In the genomic region with DNA sequence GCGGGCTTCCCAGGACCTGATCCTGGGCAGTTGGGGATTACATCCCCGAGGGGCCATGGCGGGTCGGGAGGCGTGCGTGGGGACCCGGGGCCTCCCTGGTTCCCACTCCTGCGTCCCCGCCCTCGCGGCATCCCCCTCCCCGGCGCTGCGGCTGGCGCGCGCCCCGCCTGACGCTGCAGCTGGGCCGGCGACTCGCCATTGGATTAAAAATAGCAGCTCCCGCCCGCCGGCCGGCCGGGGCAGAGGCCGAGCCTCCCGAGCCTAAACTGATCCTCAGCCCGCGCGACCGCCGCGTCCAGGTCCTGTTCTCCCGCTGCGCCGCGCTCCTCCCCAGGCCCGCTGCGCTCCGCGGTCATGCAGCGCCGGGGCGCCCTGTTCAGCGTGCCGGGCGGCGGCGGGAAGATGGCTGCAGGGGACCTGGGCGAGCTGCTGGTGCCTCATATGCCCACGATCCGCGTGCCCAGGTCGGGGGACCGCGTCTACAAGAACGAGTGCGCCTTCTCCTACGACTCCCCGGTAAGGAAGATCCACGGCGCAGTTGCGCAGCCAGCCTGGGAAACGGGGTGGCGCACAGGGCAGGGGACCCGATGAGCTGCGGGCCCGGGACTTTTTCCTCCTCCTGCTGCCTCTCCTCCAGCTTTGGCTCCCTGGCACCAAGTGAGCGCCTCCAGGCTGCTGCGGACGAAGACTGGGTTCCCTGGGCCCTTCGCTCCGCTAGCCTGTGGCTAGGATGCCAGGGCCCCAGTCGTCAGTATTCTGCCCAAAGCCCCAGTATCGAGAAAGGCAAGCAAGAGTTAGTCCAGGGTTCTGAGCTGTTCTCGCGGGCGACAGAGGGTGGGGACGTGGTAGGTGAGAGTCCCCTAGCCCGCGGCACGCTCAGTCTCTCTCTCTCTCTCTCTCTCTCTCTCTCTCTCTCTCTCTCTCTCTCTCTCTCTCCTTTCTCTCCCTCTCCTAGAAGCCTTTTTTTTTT, we compare ENCODE assay signal across 9 mouse cellular contexts. TPM values are rescaled to one million over a fixed set of nuclear protein-coding genes. Genes with fewer than 3 reads are reported as not detected.
DNase-seq lines count a peak whose midpoint lies in the region; ATAC-seq and TF ChIP-seq lines count a peak whose summit lies in the region.
"Had no signal": no experiment of that assay in that cellular context is flagged by ENCODE, and none has a peak within 500 bp of the region (broad histone marks: within the 10 kb centered on the region; RNA-seq: fewer than 3 reads in every experiment).

A gene (plus strand): TSS at position 190 of the 970 bp plus-strand sequence.

- H3K4me2 ChIP-seq in intestine, embryonic 16.5 days (ENCODE audit: low read depth, low read length) = peak within 1 kb of the TSS; percentile 91
- peak within 1 kb of the TSS; percentile 79 for H3K4me2 ChIP-seq in midbrain, embryonic 11.5 days

- H3K36me3 ChIP-seq in intestine, embryonic 16.5 days (ENCODE audit: control insufficient read depth, insufficient read depth, low read length) = no peaks in the 10 kb centered on the region
- no peaks in the 10 kb centered on the region for H3K36me3 ChIP-seq in midbrain, embryonic 11.5 days (ENCODE audit: control insufficient read depth, insufficient read depth, low read length)
- no peaks in the 10 kb centered on the region for H3K36me3 ChIP-seq in small intestine, adult 2 months (ENCODE audit: control insufficient read depth, insufficient read depth, low read length)

- peak; percentile 87 for ATAC-seq in intestine, embryonic 16.5 days
- ATAC-seq in midbrain, embryonic 11.5 days (ENCODE audit: low FRiP score) = peak; percentile 92

- DNase-seq in adrenal gland, postnatal 10 days = peak; percentile 85
- DNase-seq in embryo, embryonic 11 days = peak; percentile 89
- DNase-seq in gastrocnemius, postnatal 25 days = peak; percentile 82
- peak; percentile 72 to 81 for DNase-seq in left cerebral cortex, postnatal 36 days (ENCODE audit: low spot score in 2 of 2)
- peak; percentile 97 for DNase-seq in midbrain, embryonic 11.5 days (ENCODE audit: low spot score, missing footprints)
- no peak for DNase-seq in MN1 (ENCODE audit: low spot score)

- TF ChIP-seq POLR2A in small intestine, adult 2 months (IDR thresholded peaks at IDR 0.05; ENCODE audit: low read depth, low read length) = no peak

- H3K27ac ChIP-seq in intestine, embryonic 16.5 days (ENCODE audit: low read length) = peak within 1 kb of the TSS; percentile 80
- peak within 1 kb of the TSS; percentile 85 for H3K27ac ChIP-seq in midbrain, embryonic 11.5 days (ENCODE audit: low read depth, low read length)
- no peak within 1 kb of the TSS for H3K27ac ChIP-seq in small intestine, adult 2 months (ENCODE audit: insufficient read depth, low read depth, low read length)

- no peaks in the 10 kb centered on the region for H3K4me1 ChIP-seq in intestine, embryonic 16.5 days (ENCODE audit: control insufficient read depth, insufficient read depth, low read length)
- peaks cover 5% of the 10 kb centered on the region; the same call in 1 of the 2 replicates for H3K4me1 ChIP-seq in midbrain, embryonic 11.5 days (ENCODE audit: control insufficient read depth, insufficient read depth, low read length)
- H3K4me1 ChIP-seq in small intestine, adult 2 months (ENCODE audit: control insufficient read depth, insufficient read depth, insufficient read length, low read length) = no peaks in the 10 kb centered on the region

- H3K9ac ChIP-seq in intestine, embryonic 16.5 days (ENCODE audit: low read depth, low read length) = peak within 1 kb of the TSS; percentile 77
- peak within 1 kb of the TSS; percentile 83 for H3K9ac ChIP-seq in midbrain, embryonic 11.5 days (ENCODE audit: low read length)

- no peak for TF ChIP-seq CTCF in small intestine, adult 2 months (IDR thresholded peaks at IDR 0.05; ENCODE audit: extremely low read depth, insufficient read length, insufficient replicate concordance, low read depth, low read length)

- H3K27me3 ChIP-seq in intestine, embryonic 16.5 days (replicated peaks; ENCODE audit: control insufficient read depth, insufficient read depth, low read length) = 0 out of 2 replicates have a peak, but pooled peaks cover 3% of the 10 kb centered on the region
- no peaks in the 10 kb centered on the region for H3K27me3 ChIP-seq in midbrain, embryonic 11.5 days (ENCODE audit: control insufficient read depth, insufficient read depth, low read length)
- peaks cover 2% of the 10 kb centered on the region; the same call in 1 of the 2 replicates for H3K27me3 ChIP-seq in small intestine, adult 2 months (ENCODE audit: control insufficient read depth, insufficient read depth, low read length)

- H3K9me3 ChIP-seq in intestine, embryonic 16.5 days (ENCODE audit: control insufficient read depth, low read length) = no peaks in the 10 kb centered on the region
- H3K9me3 ChIP-seq in midbrain, embryonic 11.5 days (ENCODE audit: control insufficient read depth, low read length) = no peaks in the 10 kb centered on the region

- intact Hi-C loops in left cerebral cortex, postnatal 36 days (cut with DNase I) = loop anchor here (2.0 kb wide), 1 partner anchor 81 kb away; a partner anchor contains a TSS

- WGBS in intestine, embryonic 16.5 days = under 1% methylated on average over 80 of the region's 84 CpGs
- under 1% methylated on average over 78 of the region's 84 CpGs for WGBS in midbrain, embryonic 11.5 days
- 2% methylated on average over 84 of the region's 84 CpGs for WGBS in small intestine, adult 2 months

- H3K4me3 ChIP-seq in intestine, embryonic 16.5 days (ENCODE audit: low read length) = peak within 1 kb of the TSS; percentile 76
- H3K4me3 ChIP-seq in midbrain, embryonic 11.5 days (ENCODE audit: low read depth, low read length) = peak within 1 kb of the TSS; percentile 81
- peak within 1 kb of the TSS; percentile 60 for H3K4me3 ChIP-seq in small intestine, adult 2 months (ENCODE audit: low read depth, low read length)

RNA-seq across cellular contexts. Expression of the gene that starts here (rescaled TPM):
- total RNA-seq in adrenal gland, postnatal 10 days (2021) = 10 to 100 TPM in 1 of 2 experiments, 1 to 10 TPM in 1; 5.9 to 15.8 TPM
- total RNA-seq in gastrocnemius, postnatal 25 days (2021) = 100 to 1,000 TPM; 200 to 220 TPM
- polyA plus RNA-seq in intestine, embryonic 16.5 days (2015; fragmentation: Nextera tagmentation; extraction: Ambion mirVana) = 1.5 and 3.2 TPM in 2 replicates
- total RNA-seq in left cerebral cortex, postnatal 36 days (2021) = 10 to 100 TPM; 30.5 to 34.6 TPM
- polyA plus RNA-seq in midbrain, embryonic 11.5 days (2014; fragmentation: Nextera tagmentation; extraction: Ambion mirVana) = 5.7 and 6.4 TPM in 2 replicates
- 0.10 and 0.30 TPM in 2 replicates for polyA plus RNA-seq in small intestine, adult 2 months (2012; rRNA removed)
- total RNA-seq: common myeloid progenitor, adult 5-6 weeks had no signal

Comparison
In these comparisons a context has a peak if more than half of its experiments do, and no peak if none do; other contexts are left out.
1. RNA of the gene that starts here (total RNA-seq): 200 to 220 TPM in gastrocnemius, postnatal 25 days; 30.5 to 34.6 TPM in left cerebral cortex, postnatal 36 days and 5.9 to 15.8 TPM in adrenal gland, postnatal 10 days; every median in the first group is over 4 times any median in the second.
2. Peak in every context shown above with its lines, with median percentiles within 50 percentile points of each other: H3K4me3 ChIP-seq.